11 mouse cellular contexts compared by ENCODE assay signal in the genomic region with DNA sequence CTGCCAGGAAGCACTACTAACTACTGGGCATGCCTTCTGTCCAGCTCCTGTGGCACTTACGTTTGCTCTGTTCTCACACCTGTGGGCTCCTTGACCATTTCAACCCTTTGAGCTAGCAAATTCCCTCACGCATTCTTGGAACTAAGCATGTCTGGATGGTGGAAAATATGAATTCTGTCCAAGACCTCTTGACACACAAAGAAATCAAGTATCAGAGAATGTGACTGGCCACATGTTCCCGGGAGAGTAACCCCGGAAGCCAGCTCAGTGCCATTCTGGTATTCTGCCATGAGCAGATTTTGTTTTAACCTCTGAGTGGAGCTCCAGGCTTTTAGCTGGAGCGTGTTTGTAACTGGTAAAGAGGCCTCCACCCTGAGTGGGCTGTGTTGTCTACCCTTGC. TPM values are rescaled to one million over a fixed set of nuclear protein-coding genes. Genes with fewer than 3 reads are reported as not detected.
A peak's percentile ranks its signal among the peaks of the same experiment; 100 is the strongest.
DNase-seq lines count a peak whose midpoint lies in the region; ATAC-seq and TF ChIP-seq lines count a peak whose summit lies in the region.
"Had no signal": no experiment of that assay in that cellular context is flagged by ENCODE, and none has a peak within 500 bp of the region (broad histone marks: within the 10 kb centered on the region; RNA-seq: fewer than 3 reads in every experiment).

No protein-coding gene starts in this region.

- peak; percentile 11 to 15 for DNase-seq in cerebellum, postnatal 14 days
- DNase-seq in cerebellum, postnatal 36 days, result no peak
- DNase-seq in kidney, adult 8-10 months, result peak; percentile 6 to 13
- no peak for DNase-seq in MEL (ENCODE audit: low read depth, low spot score)
- no peak for DNase-seq in layer of hippocampus, adult 9-10 months (ENCODE audit: low spot score)
- DNase-seq in B cell, adult 2 months, result no peak
- DNase-seq: adrenal gland, postnatal 25 days; thymus, postnatal 36 days had no signal

- no peaks in the 10 kb centered on the region for H3K36me3 ChIP-seq in kidney, embryonic 15.5 days
- no peaks in the 10 kb centered on the region for H3K36me3 ChIP-seq in MEL (ENCODE audit: control insufficient read depth in 1 of 2, insufficient read depth in 2 of 2, low read length in 2 of 2)
- no peaks in the 10 kb centered on the region for H3K36me3 ChIP-seq in lung, embryonic 15.5 days
- H3K36me3 ChIP-seq: forebrain, embryonic 10.5 days had no signal

- TF ChIP-seq CTCF in MEL (IDR thresholded peaks at IDR 0.05 in 2 of 3, conservative IDR thresholded peaks at IDR 0.05 in 1 of 3; ENCODE audit: control insufficient read depth in 1 of 3, insufficient read depth in 1 of 3, low read depth in 2 of 3, low read length in 3 of 3, poor library complexity in 1 of 3, severe bottlenecking in 1 of 3), result no peak

- H3K79me2 ChIP-seq in MEL (ENCODE audit: control insufficient read depth, insufficient read depth, low read length, poor library complexity), result no peaks in the 10 kb centered on the region

- no peak overlapping the region for H3K4me3 ChIP-seq in kidney, embryonic 15.5 days (replicated peaks)
- H3K4me3 ChIP-seq in MEL (ENCODE audit: control insufficient read depth in 1 of 2, insufficient read depth in 1 of 2, low read depth in 2 of 2, low read length in 2 of 2), result no peak overlapping the region
- no peak overlapping the region for H3K4me3 ChIP-seq in lung, embryonic 15.5 days
- H3K4me3 ChIP-seq: forebrain, embryonic 10.5 days had no signal

- no peak overlapping the region for H3K4me2 ChIP-seq in kidney, embryonic 15.5 days
- no peak overlapping the region for H3K4me2 ChIP-seq in lung, embryonic 15.5 days

- ATAC-seq in kidney, embryonic 15.5 days (replicated peaks; ENCODE audit: low FRiP score), result no peak
- no peak for ATAC-seq in lung, embryonic 15.5 days (ENCODE audit: borderline replicate concordance, extremely low read depth, low FRiP score, low TSS enrichment)

- 77% methylated on average over 5 of the region's 5 CpGs for WGBS in kidney, embryonic 15.5 days
- WGBS in lung, embryonic 15.5 days, result 42% methylated on average over 5 of the region's 5 CpGs

- TF ChIP-seq EP300 in MEL (IDR thresholded peaks at IDR 0.05; ENCODE audit: low read depth in 1 of 2, low read length in 2 of 2), result no peak

- no peaks in the 10 kb centered on the region for H3K4me1 ChIP-seq in kidney, embryonic 15.5 days
- H3K4me1 ChIP-seq in MEL (ENCODE audit: control insufficient read depth in 1 of 2, insufficient read depth in 2 of 2, low read length in 2 of 2), result peaks cover 0 to 4% of the 10 kb centered on the region in 2 experiments; a peak in 1 of 4 replicates
- H3K4me1 ChIP-seq in lung, embryonic 15.5 days, result no peaks in the 10 kb centered on the region
- H3K4me1 ChIP-seq: forebrain, embryonic 10.5 days had no signal

- no peak overlapping the region for H3K9ac ChIP-seq in kidney, embryonic 15.5 days
- no peak overlapping the region for H3K9ac ChIP-seq in MEL (ENCODE audit: control insufficient read depth, low read depth, low read length, poor library complexity, severe bottlenecking)
- no peak overlapping the region for H3K9ac ChIP-seq in lung, embryonic 15.5 days

- no peak for TF ChIP-seq POLR2A in MEL (IDR thresholded peaks at IDR 0.05; ENCODE audit: control insufficient read depth in 1 of 2, insufficient read depth in 1 of 2, low read depth in 1 of 2, low read length in 2 of 2, poor library complexity in 1 of 2)

- H3K27ac ChIP-seq in kidney, embryonic 15.5 days, result no peak overlapping the region
- H3K27ac ChIP-seq in MEL (ENCODE audit: control insufficient read depth, low read depth, low read length), result no peak overlapping the region
- H3K27ac ChIP-seq in lung, embryonic 15.5 days, result peak overlapping the region; percentile 40; the same call in 1 of the 2 replicates
- H3K27ac ChIP-seq: forebrain, embryonic 10.5 days had no signal

- H3K9me3 ChIP-seq in kidney, embryonic 15.5 days (replicated peaks), result no peaks in the 10 kb centered on the region
- H3K9me3 ChIP-seq in MEL (replicated peaks; ENCODE audit: insufficient read depth, low read length), result no peaks in the 10 kb centered on the region
- H3K9me3 ChIP-seq in lung, embryonic 15.5 days, result no peaks in the 10 kb centered on the region
- H3K9me3 ChIP-seq: forebrain, embryonic 10.5 days had no signal

- TF ChIP-seq RAD21 in MEL (IDR thresholded peaks at IDR 0.05; ENCODE audit: low read depth, low read length), result peak; percentile 5; the same call in 1 of the 2 replicates

- H3K27me3 ChIP-seq in kidney, embryonic 15.5 days, result no peaks in the 10 kb centered on the region
- H3K27me3 ChIP-seq in MEL (ENCODE audit: control insufficient read depth in 1 of 2, insufficient read depth in 2 of 2, low read length in 2 of 2), result peaks cover 1 to 6% of the 10 kb centered on the region in 2 experiments
- H3K27me3 ChIP-seq in lung, embryonic 15.5 days, result no peaks in the 10 kb centered on the region

TF ChIP-seq in MEL, 35 proteins besides CTCF, POLR2A, EP300 and RAD21:
- TF ChIP-seq TAL1 (IDR thresholded peaks at IDR 0.05; ENCODE audit: low read length) (no peak), TBP (IDR thresholded peaks at IDR 0.05; ENCODE audit: low read depth, low read length) (no peak), MYB (IDR thresholded peaks at IDR 0.05; ENCODE audit: low read depth, low read length) (no peak), SMC3 (IDR thresholded peaks at IDR 0.05; ENCODE audit: low read depth, low read length) (no peak), MXI1 (IDR thresholded peaks at IDR 0.05; ENCODE audit: low read depth, low read length) (no peak), JUND (IDR thresholded peaks at IDR 0.05; ENCODE audit: low read depth, low read length) (no peak), RCOR1 (IDR thresholded peaks at IDR 0.05; ENCODE audit: low read depth, low read length) (no peak), POLR2AphosphoS5 (IDR thresholded peaks at IDR 0.05; ENCODE audit: borderline replicate concordance, low read depth, low read length) (no peak), GATA1 (IDR thresholded peaks at IDR 0.05; ENCODE audit: low read depth, low read length) (no peak), KAT2A (conservative IDR thresholded peaks at IDR 0.05; ENCODE audit: low read depth, low read length) (no peak), NRF1 (IDR thresholded peaks at IDR 0.05; ENCODE audit: insufficient read depth, low read depth, low read length, poor library complexity, severe bottlenecking) (no peak), HCFC1 (IDR thresholded peaks at IDR 0.05; ENCODE audit: low read depth, low read length) (no peak), USF2 (IDR thresholded peaks at IDR 0.05; ENCODE audit: borderline replicate concordance in 1 of 2, insufficient read depth in 1 of 2, low read depth in 1 of 2, low read length in 2 of 2) (no peak), ZMIZ1 (IDR thresholded peaks at IDR 0.05; ENCODE audit: low read depth, low read length) (no peak), MAX (IDR thresholded peaks at IDR 0.05; ENCODE audit: low read length) (no peak), ETS1 (IDR thresholded peaks at IDR 0.05; ENCODE audit: low read depth, low read length) (no peak), MYC (IDR thresholded peaks at IDR 0.05; ENCODE audit: low read depth, low read length) (no peak)

RNA-seq across cellular contexts. Expression of a gene that starts 8.7 kb away (rescaled TPM):
- polyA plus RNA-seq in kidney, embryonic 15.5 days (2015; fragmentation: Nextera tagmentation; extraction: Ambion mirVana), result 30.2 and 33.7 TPM in 2 replicates
- total RNA-seq in MEL (2012; rRNA removed), result 17.3 and 21.7 TPM in 2 replicates
- polyA plus RNA-seq in MEL (2012; ENCODE audit: insufficient read depth in 1 of 2, insufficient read length in 2 of 2, low read depth in 1 of 2, low replicate concordance in 2 of 2, missing spikeins in 1 of 2), result 10 to 100 TPM in 1 of 2 experiments, not detected in 1; 23.6 TPM
- polyA plus RNA-seq in lung, embryonic 15.5 days (2015; fragmentation: Nextera tagmentation; extraction: Ambion mirVana), result 35.1 and 37.4 TPM in 2 replicates

Comparison
In these comparisons a context has a peak if more than half of its experiments do, and no peak if none do; other contexts are left out.
1. DNase-seq: peak in cerebellum, postnatal 14 days (2 of 2) and kidney, adult 8-10 months (2 of 2); none in cerebellum, postnatal 36 days (0 of 2), MEL (single experiment), layer of hippocampus, adult 9-10 months (single experiment) and B cell, adult 2 months (0 of 2).